Mouse (Mus musculus): ENCODE measurements around the gene Gm10717. TPM values are rescaled to one million over a fixed set of nuclear protein-coding genes. Genes with fewer than 3 reads are reported as not detected.
A peak's percentile ranks its signal among the peaks of the same experiment; 100 is the strongest.
"Not testable (repeated sequence)": the region's sequence is repeated elsewhere in the genome, so short reads cannot be mapped to it uniquely, and the experiment has no call there.

Gm10717 gene
- total RNA-seq, 4 experiments from 2014 or later: 0.52 to 0.62 TPM; not detected in 2

GRCm38 (mm10) chr9:3025653-3026052 is 436 bp downstream of the Gm10717 start:
- peak; percentile 35 for DNase-seq

GRCm38 (mm10) chr9:3026136-3026535 is 919 bp downstream of the Gm10717 start:
- not testable (repeated sequence) for DNase-seq

GRCm38 (mm10) chr9:3026741-3027140 is 1.5 kb downstream of the Gm10717 start:
- not testable (repeated sequence) for DNase-seq

GRCm38 (mm10) chr9:3027200-3027599 is 2.0 kb downstream of the Gm10717 start:
- DNase-seq: not testable (repeated sequence)

GRCm38 (mm10) chr9:3029276-3030000 is 4.2 kb downstream of the Gm10717 start:
- DNase-seq: peak; percentile 5

- not testable (repeated sequence) for DNase-seq
Observed at GRCm38 (mm10) chr9:3030677-3031318, 5.6 kb downstream of the Gm10717 start.

GRCm38 (mm10) chr9:3034299-3034698 is 9.1 kb downstream of the Gm10717 start, which contains the start of gene Gm17535:
Gene Gm17535, plus strand, starts transcription at chr9:3034599.
- DNase-seq: not testable (repeated sequence)

- DNase-seq: not testable (repeated sequence)
Observed at GRCm38 (mm10) chr9:3036577-3036976, 11.4 kb downstream of the Gm10717 start, which contains the start of gene Gm10715. Gene Gm10715, plus strand, starts transcription at chr9:3036877.

GRCm38 (mm10) chr9:3038161-3038560 is 12.9 kb downstream of the Gm10717 start:
- DNase-seq: not testable (repeated sequence)

Small RNA genes lying within 50 kb of the gene (microRNA-seq; reads per million reads assigned to microRNA genes)
- gene Mir101c: 0 reads per million in 2 experiments

Other genes starting within 250 kb of the Gm10717 start
- gene Gm10722, start 24.5 kb upstream of the Gm10717 start, total RNA-seq (2022): not detected
- under 1 TPM in 1 of 4 experiments, not detected in 3; 0.59 TPM for gene Gm11168, start 22.1 kb upstream of the Gm10717 start, total RNA-seq (2022)
- 1 to 10 TPM in 1 of 4 experiments, not detected in 3; 1.3 TPM for gene Gm10721, start 12.3 kb upstream of the Gm10717 start, total RNA-seq (2022)
- not detected for gene Gm10720, start 9.8 kb upstream of the Gm10717 start, total RNA-seq (2022)
- under 1 TPM; 0.59 to 0.92 (median 0.78) TPM for gene Gm10719, start 8.0 kb upstream of the Gm10717 start, total RNA-seq (2022)
- gene Gm10718, start 1.9 kb upstream of the Gm10717 start, total RNA-seq (2022): 1 to 10 TPM in 2 of 4 experiments, not detected in 2; 1.1 to 1.5 TPM
- not detected for gene Gm17535, start 9.2 kb downstream of the Gm10717 start, total RNA-seq (2022)
- not detected for gene Gm10715, start 11.5 kb downstream of the Gm10717 start, total RNA-seq (2022)